Mouse (Mus musculus) C2C12 (cell line): ENCODE results near the gene 1700013G24Rik. TPM values are rescaled to one million over a fixed set of nuclear protein-coding genes. Genes with fewer than 3 reads are reported as not detected.

ENCODE experiments used
- H3K27me3 ChIP-seq: one replicate; pipeline ENCODE4 v1.6.1; 2011; ENCODE audit not compliant: control insufficient read depth, insufficient read depth, insufficient read length
- H3K36me3 ChIP-seq: one replicate; pipeline ENCODE4 v1.6.1; 2011; ENCODE audit not compliant: control insufficient read depth, insufficient read depth
- H3K4me3 ChIP-seq: one replicate; pipeline ENCODE4 v1.5.1; 2011; ENCODE audit warnings: mild to moderate bottlenecking, control low read depth; ENCODE audit not compliant: poor library complexity, insufficient read depth, severe bottlenecking
- H3K79me2 ChIP-seq: one replicate; pipeline ENCODE4 v1.6.1; 2011; ENCODE audit not compliant: control insufficient read depth, insufficient read depth
- H3K79me3 ChIP-seq: one replicate; pipeline ENCODE4 v1.6.1; 2011; ENCODE audit warnings: low read depth, control low read depth
- H3ac ChIP-seq: one replicate; pipeline ENCODE3; 2011; ENCODE audit warnings: low read depth; ENCODE audit not compliant: control insufficient read depth, insufficient read length
- CEBPB ChIP-seq: IDR thresholded peaks from one replicate; pipeline ENCODE4 v1.6.1; 2011; ENCODE audit warnings: low read depth, mild to moderate bottlenecking, control low read depth, moderate library complexity
- CTCF ChIP-seq: IDR thresholded peaks from one replicate; pipeline ENCODE4 v1.5.1; 2011; ENCODE audit not compliant: control insufficient read depth, insufficient read depth, insufficient read length
- FOSL1 ChIP-seq: IDR thresholded peaks from one replicate; pipeline ENCODE4 v1.8.0; 2011; ENCODE audit warnings: mild to moderate bottlenecking, low read length; ENCODE audit not compliant: poor library complexity, insufficient read depth, severe bottlenecking
- MAX ChIP-seq: IDR thresholded peaks from one replicate; pipeline ENCODE4 v1.6.1; 2011; ENCODE audit warnings: mild to moderate bottlenecking, control low read depth
- MYOD1 ChIP-seq: IDR thresholded peaks from one replicate; pipeline ENCODE4 v1.6.1; 2011; ENCODE audit warnings: low read depth; ENCODE audit not compliant: control insufficient read depth, insufficient read length
- MYOG ChIP-seq: IDR thresholded peaks from one replicate; pipeline ENCODE4 v1.6.1; 2011; ENCODE audit not compliant: control insufficient read depth, insufficient read length; ENCODE audit errors: extremely low read depth
- USF1 ChIP-seq: IDR thresholded peaks from one replicate; pipeline ENCODE4 v1.6.1; 2011; ENCODE audit warnings: low read depth, mild to moderate bottlenecking, control low read depth, moderate library complexity
- polyA plus RNA-seq: library from polyadenylated mRNA; unstranded; fragments of >200 nt; fragmentation: generic; extraction: Trizol; gene quantifications from one replicate; pipeline ENCODE4 v1.2.1, GENCODE M21; 2012; ENCODE audit warnings: missing spikeins

Gene 1700013G24Rik
- polyA plus RNA-seq, 1 experiment, result 0.06 TPM

GRCm38 (mm10) chr4:137468260-137469080 is 15.4 kb downstream of the 1700013G24Rik start, which contains the start of gene Hspg2:
Gene Hspg2, plus strand, starts transcription at chr4:137468769.
- Histone ChIP-seq H3K79me2 (peaks cover 50% of the 10 kb centered on the region), H3K36me3 (peaks cover 14% of the 10 kb centered on the region), H3K4me3 (peak within 1 kb of the TSS; percentile 93), H3ac (peak within 1 kb of the TSS; percentile 83), H3K27me3 (no peaks in the 10 kb centered on the region), H3K79me3 (peaks cover 45% of the 10 kb centered on the region)
- TF ChIP-seq MYOD1, result no peak
- no peak for TF ChIP-seq USF1
- TF ChIP-seq MYOG, result no peak
- no peak for TF ChIP-seq CEBPB
- no peak for TF ChIP-seq CTCF
- peak; percentile 27 for TF ChIP-seq MAX
- TF ChIP-seq FOSL1, result no peak

GRCm38 (mm10) chr4:137469081-137469844 is 16.2 kb downstream of the 1700013G24Rik start:
- Histone ChIP-seq H3K27me3 (no peaks in the 10 kb centered on the region), H3ac (peak overlapping the region; percentile 83), H3K36me3 (peaks cover 16% of the 10 kb centered on the region), H3K4me3 (peak overlapping the region; percentile 93), H3K79me3 (peaks cover 49% of the 10 kb centered on the region), H3K79me2 (peaks cover 58% of the 10 kb centered on the region)
- no peak for TF ChIP-seq FOSL1

- no peaks in the 10 kb centered on the region for H3K27me3 ChIP-seq
- peak overlapping the region; percentile 93 for H3K4me3 ChIP-seq
- peaks cover 24% of the 10 kb centered on the region for H3K36me3 ChIP-seq
- peaks cover 57% of the 10 kb centered on the region for H3K79me3 ChIP-seq
- TF ChIP-seq USF1, result no peak
- TF ChIP-seq MYOG, result no peak
- TF ChIP-seq CTCF, result no peak
- TF ChIP-seq MAX, result no peak
- no peak for TF ChIP-seq CEBPB
- no peak for TF ChIP-seq MYOD1
- TF ChIP-seq FOSL1, result no peak
- peaks cover 66% of the 10 kb centered on the region for H3K79me2 ChIP-seq
- peak overlapping the region; percentile 83 for H3ac ChIP-seq
These were observed 17.0 kb downstream of the 1700013G24Rik start for GRCm38 (mm10) chr4:137469845-137470692.

GRCm38 (mm10) chr4:137470701-137471317 is 17.7 kb downstream of the 1700013G24Rik start:
- H3K36me3 ChIP-seq, result peaks cover 24% of the 10 kb centered on the region
- no peaks in the 10 kb centered on the region for H3K27me3 ChIP-seq
- peaks cover 64% of the 10 kb centered on the region for H3K79me3 ChIP-seq
- TF ChIP-seq CTCF (no peak), MYOG (no peak), FOSL1 (no peak), CEBPB (no peak), USF1 (no peak), MYOD1 (no peak), MAX (no peak)
- peak overlapping the region; percentile 93 for H3K4me3 ChIP-seq
- H3K79me2 ChIP-seq, result peaks cover 73% of the 10 kb centered on the region
- H3ac ChIP-seq, result peak overlapping the region; percentile 63

- H3K79me2 ChIP-seq, result peaks cover 78% of the 10 kb centered on the region
- no peaks in the 10 kb centered on the region for H3K27me3 ChIP-seq
- peak overlapping the region; percentile 93 for H3K4me3 ChIP-seq
- H3ac ChIP-seq, result peak overlapping the region; percentile 34
- H3K79me3 ChIP-seq, result peaks cover 68% of the 10 kb centered on the region
- TF ChIP-seq CTCF (no peak), CEBPB (no peak), MYOG (no peak), FOSL1 (no peak), MYOD1 (no peak), MAX (no peak), USF1 (no peak)
- H3K36me3 ChIP-seq, result peaks cover 24% of the 10 kb centered on the region
These were observed 18.2 kb downstream of the 1700013G24Rik start for GRCm38 (mm10) chr4:137471326-137471725.
